Mouse (Mus musculus) embryo, embryonic 9.5 days (tissue): ENCODE measurements at regions not wholly inside any gene's neighbourhood (a gene's known extent, or its start where the extent isn't known, plus 50 kb on each side); places are given as distances from the start of the nearest gene placed in this dataset.

Experiments used
- DNase-seq: peaks from one replicate; pipeline ENCODE4 v3.0.0-alpha.2; 2017; ENCODE audit errors: extremely low spot score

- no peak for DNase-seq
Observed at GRCm38 (mm10) chr14:17347286-17347685, 312.8 kb upstream of the Thrb start.

GRCm38 (mm10) chr14:17352324-17353037 lies 307.6 kb upstream of the Thrb start:
- no peak for DNase-seq

GRCm38 (mm10) chr14:17361910-17362309 lies 298.2 kb upstream of the Thrb start:
- DNase-seq: no peak

GRCm38 (mm10) chr14:17402751-17403479 lies 257.1 kb upstream of the Thrb start:
- peak; percentile 55 for DNase-seq

GRCm38 (mm10) chr14:17405551-17406336 lies 254.3 kb upstream of the Thrb start:
- DNase-seq: peak; percentile 48

- no peak for DNase-seq
Observed at GRCm38 (mm10) chr14:17406879-17407278, 253.2 kb upstream of the Thrb start.

- no peak for DNase-seq
Observed at GRCm38 (mm10) chr14:17408343-17408742, 251.7 kb upstream of the Thrb start.

- DNase-seq: no peak
Observed at GRCm38 (mm10) chr14:17408813-17409212, 251.2 kb upstream of the Thrb start.

GRCm38 (mm10) chr14:17409497-17409896 lies 250.6 kb upstream of the Thrb start:
- DNase-seq: no peak

GRCm38 (mm10) chr14:17410752-17411151 lies 249.3 kb upstream of the Thrb start:
- DNase-seq: no peak

GRCm38 (mm10) chr14:17411299-17411698 lies 248.8 kb upstream of the Thrb start:
- no peak for DNase-seq

GRCm38 (mm10) chr14:17414246-17414888 lies 245.7 kb upstream of the Thrb start:
- no peak for DNase-seq

- DNase-seq: no peak
Observed at GRCm38 (mm10) chr14:17427751-17428150, 232.3 kb upstream of the Thrb start.

- DNase-seq: no peak
Observed at GRCm38 (mm10) chr14:17429157-17429556, 230.9 kb upstream of the Thrb start.

- no peak for DNase-seq
Observed at GRCm38 (mm10) chr14:17433346-17433745, 226.7 kb upstream of the Thrb start.

GRCm38 (mm10) chr14:17457946-17458345 lies 202.1 kb upstream of the Thrb start:
- no peak for DNase-seq

- no peak for DNase-seq
Observed at GRCm38 (mm10) chr14:17478963-17479362, 181.1 kb upstream of the Thrb start.

- DNase-seq: no peak
Observed at GRCm38 (mm10) chr14:17484866-17485265, 175.2 kb upstream of the Thrb start.

GRCm38 (mm10) chr14:17513756-17514155 lies 146.3 kb upstream of the Thrb start:
- no peak for DNase-seq

- DNase-seq: no peak
Observed at GRCm38 (mm10) chr14:17522696-17523095, 137.4 kb upstream of the Thrb start.

GRCm38 (mm10) chr14:17523916-17524315 lies 136.1 kb upstream of the Thrb start:
- DNase-seq: no peak

GRCm38 (mm10) chr14:17539322-17539721 lies 120.7 kb upstream of the Thrb start:
- no peak for DNase-seq
